Mouse (Mus musculus) lung, postnatal 14 days (tissue): ENCODE measurements around the gene Usp50.
A peak's percentile ranks its signal among the peaks of the same experiment; 100 is the strongest.

Experiments used
- DNase-seq: peaks from one replicate; pipeline ENCODE4 v3.0.0; 2021

Gene Usp50

DNA sequence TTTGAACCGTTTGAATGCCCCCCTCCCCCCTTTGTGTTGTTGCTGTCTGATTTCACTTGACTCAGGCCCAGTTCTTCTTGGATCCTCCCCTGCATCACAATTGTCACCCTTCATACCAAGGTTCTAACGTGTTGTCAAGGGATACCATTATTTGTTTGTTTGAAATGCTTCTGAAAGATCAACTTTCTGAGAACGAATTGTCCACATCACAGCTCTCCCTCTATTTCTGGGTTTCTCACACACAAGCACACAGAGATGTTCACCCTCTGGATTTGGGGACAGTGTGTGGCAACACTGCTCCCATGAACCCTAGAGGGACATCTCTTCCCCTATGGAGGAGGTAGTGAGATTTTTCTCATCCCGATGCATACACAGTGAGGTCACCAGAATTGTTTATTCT, at the start of gene Usp50:
Gene Usp50, minus strand, starts transcription at position 101 of the 400 bp plus-strand sequence.
- no peak for DNase-seq

DNA sequence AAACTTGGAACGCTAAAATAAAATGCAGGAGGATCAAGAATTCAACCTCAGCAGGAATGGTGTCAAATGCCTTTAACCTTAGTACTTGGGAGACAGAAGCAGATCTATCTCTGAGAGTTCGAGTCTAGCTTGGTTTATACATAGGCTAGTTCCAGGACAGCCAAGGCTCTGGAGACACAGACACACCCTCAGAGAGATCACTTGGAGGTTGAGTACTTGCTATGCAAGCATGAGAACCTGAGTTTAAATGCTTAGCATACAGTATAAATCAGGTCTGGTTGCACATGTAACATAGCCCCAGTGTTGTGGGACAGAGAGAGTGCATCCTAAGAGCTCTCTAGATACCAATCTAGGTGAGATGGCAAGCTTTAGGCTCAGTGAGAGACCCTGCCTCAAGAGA, 34.1 kb upstream of the Usp50 start:
- no peak for DNase-seq

DNA sequence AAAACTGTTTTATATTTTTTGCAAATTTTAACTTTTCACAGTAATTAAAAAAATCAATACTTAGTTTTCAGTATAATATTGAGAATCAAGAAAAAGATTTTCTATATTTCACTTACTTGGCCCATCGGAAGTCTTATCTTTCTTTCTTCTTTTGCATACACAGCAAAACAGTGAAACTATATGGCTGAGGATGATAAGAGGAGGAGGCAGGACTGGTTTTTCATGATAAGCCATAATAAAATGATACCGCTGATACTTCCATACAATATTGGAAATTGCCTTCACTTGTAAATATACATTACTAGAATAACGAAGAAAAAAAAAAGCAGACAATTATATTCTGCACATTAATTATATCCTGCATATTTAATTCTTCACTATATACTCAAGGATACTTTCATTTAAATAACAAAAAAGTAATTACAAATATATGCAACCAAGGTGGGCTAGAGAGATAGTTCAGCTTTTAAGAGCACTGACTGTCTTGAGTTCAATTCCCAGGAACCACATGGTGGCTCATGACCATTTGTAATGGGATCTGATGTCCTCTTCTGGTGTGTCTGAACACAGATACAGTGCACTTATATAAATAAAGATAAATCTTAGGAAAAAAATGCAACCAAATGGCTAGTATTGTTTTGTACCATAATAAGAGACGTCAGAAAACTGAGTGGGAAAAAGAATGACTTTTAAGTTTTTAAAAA, 33.5 kb upstream of the Usp50 start:
- DNase-seq, result no peak

DNA sequence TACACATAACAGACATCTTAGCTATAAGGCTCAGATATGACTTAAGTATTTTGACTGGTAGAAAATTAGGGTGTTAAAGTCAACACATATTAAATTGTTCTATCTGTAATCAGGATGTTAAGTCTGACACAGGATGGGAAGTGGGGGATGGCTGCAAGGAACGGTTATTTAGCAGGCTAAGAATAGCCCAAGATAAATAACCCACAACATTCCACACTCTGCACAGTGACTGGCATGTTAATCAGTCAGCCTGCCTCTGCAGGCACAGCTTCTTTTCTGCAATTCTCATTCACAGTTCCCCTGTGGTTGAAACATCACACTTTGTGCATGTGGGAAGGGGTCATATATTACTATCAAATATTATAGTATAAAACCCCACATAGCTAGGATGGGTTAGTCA, 32.6 kb upstream of the Usp50 start:
- no peak for DNase-seq

DNA sequence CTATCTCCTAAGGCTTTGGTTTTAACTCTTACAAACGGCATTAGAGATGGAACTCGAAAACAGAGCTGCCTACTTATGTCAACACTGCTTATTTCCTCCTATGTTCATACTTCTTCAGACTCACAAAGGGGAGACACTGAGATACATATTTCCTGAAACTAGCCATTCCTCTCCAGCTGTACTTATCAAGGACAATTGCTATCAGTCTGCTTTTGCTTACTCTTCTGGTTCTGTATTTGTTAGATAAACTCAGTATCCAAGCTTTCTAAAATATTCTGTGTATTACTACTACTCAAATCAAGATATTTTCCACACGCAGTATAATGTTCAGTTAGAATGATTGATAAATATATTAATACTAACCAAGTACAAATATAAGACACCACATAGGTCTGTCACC, 18.7 kb upstream of the Usp50 start:
- no peak for DNase-seq

DNA sequence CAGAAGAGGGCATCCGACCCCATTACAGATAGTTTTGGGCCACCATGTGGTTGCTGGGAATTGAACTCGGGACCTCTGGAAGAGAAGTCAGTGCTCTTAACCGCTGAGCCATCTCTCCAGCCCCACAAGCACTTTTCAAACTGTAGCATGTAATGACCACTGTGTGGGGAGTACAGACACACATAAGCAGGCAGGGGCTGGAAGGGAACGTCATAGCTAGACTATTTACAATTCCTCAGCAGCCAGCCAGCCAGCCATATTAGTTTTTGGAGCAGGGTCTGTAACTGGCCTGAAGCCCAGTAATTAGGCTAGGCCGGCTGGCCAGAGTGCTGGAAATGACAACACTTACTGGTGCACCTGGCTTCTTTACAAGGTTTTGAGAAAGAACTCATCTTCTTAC, 15.2 kb upstream of the Usp50 start:
- no peak for DNase-seq

DNA sequence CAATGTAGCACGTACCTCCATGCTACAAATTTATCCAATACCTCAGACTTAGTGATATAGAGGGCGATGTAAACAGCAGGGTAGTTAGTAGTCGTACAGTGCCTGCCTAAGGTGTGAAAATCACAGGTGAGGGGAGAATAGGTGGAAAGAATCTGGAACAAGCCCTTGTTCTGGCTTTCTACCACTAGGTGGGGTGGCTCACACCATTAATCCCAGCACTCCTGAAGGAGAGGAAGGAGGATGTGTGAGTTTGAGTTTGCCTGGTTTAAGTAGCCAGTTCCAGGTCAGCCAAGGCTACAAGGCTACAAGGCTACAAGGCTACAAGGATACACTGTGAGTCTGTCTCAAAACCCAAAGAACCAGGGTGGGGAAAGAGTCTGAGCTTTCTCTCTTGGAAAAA, 12.4 kb upstream of the Usp50 start:
- no peak for DNase-seq

DNA sequence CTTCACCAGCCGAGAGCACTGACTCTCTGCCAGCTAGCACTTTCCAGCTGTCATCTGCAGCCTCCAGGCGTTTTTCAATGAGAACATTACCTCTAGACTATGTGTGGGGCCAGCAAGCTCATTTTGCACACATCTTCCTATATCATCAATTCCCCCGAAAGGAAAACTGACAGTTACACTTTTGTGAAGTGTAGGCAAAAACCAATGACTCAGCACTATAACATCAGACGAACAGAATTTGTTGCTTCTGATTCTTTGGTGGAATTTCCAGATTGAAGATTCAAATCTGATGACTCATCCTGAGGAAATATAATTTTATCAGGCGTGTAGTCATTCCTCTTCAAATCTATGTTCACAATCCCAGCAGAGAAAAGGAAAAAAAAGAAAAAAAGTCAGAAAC, 9.3 kb upstream of the Usp50 start:
- DNase-seq, result no peak

DNA sequence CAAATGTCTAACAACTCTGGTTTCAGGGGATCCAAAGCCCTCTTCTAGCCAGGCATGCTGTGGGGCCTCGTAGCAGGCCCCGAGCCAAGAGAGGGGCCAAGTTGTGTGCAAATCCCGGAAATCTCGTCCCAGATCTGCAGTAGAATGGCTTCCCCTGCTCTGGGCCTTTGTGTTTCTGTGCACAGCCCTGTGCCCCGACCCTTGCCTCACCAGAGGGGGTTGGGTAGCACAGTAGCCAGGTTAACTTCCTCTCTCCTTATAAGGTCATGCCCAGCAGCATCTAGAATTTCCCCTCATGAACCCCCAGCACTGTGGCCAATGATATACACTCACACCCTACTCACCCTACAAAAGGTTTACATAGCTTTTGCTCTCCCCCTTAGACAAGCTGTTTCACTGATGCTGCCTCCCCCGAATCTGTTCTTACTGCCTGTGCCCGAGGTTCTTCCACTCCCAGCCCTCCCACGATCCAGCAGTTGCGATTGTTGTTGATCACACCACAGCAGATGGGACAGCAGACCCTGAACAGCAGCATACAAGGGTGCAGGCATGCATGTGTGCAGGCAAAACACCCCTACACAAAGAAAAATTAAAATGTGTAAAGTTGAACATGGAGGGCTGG, 4.6 kb upstream of the Usp50 start:
- DNase-seq, result no peak

DNA sequence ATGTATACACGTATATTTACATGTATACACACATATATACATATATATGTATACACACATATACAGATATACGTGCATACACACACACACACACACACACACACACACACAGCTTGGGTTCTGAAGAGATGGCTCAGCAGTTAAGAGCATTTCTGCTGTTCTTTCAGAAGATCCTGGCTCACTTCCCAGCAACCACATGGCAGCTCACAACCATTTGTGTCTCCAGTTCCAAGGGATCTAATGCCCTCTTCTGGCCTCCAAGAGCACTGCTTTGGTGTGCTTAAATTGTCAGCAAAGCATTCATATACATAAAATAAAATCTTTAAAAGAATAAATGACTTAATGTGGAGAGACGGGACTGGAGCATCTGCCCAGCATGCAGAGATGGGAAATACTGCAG, 837 bp downstream of the Usp50 start:
- DNase-seq, result peak; percentile 68

DNA sequence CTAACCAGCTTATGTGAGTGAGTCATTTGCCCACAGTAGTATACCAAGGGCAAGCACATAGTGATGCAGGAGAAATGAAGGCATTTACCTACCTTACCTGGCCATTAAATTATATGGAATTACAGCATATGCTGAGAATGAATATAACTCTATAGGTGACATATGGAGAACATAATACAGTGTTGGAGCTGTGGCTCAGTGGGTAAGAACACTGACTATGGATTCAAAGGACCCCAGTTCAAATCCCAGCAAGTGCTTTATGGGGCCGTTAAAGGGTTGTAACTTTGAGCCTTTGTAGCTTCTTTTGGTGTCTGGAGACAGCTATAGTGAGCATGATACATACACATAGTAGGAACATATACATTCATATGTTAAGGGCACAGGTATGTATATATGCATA, 1.8 kb downstream of the Usp50 start:
- DNase-seq, result no peak

DNA sequence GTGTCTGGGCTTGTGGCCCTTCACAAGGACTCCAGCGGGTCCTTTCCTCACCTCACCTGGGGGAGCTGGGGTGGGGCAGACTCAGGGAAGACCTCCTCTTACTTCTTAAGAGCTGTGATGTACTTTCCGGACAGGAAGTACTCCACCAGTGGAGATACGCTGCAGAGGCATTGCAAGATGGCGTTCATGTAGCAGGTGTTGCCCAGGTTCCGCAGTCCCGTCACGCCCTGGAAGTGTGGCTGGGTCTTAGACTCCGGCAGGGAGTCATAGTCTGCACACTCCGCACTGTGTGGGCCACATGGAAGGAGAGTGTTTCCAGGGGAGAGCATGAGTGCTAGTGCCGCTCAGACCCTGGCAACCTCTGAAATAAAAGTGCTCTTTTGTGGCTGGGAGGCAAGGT, 3.0 kb downstream of the Usp50 start:
- no peak for DNase-seq

DNA sequence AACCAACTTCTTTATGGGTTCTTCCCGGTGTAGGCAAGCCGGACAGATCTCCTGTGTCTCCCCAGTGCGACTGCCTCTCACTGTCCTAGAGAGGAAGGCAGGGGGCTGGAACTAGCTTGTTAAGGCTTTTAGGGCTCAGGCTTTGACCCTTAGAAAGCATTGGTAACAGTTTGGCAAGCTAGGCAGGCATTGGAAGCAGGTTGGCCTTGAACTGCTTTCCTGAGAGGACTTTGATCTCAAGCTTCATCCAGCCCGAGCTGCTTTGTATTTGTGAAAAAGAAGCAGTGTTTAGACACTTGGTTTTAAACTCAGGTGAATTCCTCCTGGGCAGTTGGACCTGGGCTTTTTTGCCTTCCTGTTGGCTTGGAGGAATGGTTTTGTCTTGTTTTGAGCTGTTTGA, 4.5 kb downstream of the Usp50 start:
- DNase-seq, result no peak

DNA sequence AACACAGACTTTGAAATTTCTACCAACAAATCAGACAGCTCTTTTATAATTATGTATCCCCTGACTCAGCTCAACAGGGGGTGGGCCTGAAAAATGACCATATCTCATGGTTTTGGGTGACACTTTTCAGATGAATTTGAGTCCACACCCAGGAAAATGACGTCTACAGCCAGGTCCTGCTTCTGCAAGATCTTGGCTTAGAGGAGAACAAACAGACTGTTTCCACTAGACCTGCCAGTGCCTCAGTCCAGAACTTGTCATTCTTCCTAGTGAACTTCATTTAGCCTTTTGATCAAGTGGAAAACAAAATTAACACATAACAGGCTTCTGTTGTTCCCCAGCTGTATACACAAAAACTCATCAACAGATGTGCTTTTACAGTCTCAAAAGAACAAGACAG, 6.9 kb downstream of the Usp50 start:
- DNase-seq, result no peak

DNA sequence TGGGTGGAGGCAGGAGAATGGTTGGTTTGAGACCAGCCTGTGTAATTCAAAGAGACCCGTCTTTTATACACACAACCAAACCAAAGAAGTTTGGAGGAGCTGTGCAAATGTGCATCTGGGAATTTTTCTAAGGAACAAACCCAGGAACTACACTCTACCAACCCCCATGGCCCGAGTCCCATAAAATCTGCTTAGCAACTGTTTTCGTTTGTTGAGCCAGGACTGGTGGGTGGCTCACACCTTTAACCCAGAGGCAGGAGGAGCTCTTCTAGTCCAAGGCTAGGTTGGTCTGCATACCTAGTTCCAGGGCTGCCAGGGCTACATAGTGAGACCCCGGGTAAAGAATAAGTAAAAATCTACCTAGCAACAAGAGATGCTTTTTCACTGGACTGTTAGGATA, 7.3 kb downstream of the Usp50 start:
- no peak for DNase-seq

DNA sequence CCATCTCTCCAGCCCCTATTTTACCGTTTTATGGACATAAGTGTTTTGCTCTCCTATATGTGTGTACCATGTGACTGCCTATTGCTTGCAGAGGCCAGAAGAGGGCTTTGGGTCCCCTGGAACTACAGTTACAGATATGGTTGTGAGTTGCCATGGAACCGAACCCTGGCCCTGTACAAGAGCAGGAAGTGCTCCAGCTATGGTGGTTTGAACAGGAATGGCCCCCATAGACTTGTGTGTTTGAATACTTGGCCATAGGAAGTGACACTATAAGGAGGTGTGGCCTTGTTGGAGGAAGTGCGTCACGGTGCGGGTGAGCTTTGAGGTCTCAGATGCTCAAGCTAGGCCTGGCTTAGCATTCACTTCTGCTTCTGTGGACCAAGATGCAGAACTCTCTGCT, 11.1 kb downstream of the Usp50 start:
- no peak for DNase-seq

DNA sequence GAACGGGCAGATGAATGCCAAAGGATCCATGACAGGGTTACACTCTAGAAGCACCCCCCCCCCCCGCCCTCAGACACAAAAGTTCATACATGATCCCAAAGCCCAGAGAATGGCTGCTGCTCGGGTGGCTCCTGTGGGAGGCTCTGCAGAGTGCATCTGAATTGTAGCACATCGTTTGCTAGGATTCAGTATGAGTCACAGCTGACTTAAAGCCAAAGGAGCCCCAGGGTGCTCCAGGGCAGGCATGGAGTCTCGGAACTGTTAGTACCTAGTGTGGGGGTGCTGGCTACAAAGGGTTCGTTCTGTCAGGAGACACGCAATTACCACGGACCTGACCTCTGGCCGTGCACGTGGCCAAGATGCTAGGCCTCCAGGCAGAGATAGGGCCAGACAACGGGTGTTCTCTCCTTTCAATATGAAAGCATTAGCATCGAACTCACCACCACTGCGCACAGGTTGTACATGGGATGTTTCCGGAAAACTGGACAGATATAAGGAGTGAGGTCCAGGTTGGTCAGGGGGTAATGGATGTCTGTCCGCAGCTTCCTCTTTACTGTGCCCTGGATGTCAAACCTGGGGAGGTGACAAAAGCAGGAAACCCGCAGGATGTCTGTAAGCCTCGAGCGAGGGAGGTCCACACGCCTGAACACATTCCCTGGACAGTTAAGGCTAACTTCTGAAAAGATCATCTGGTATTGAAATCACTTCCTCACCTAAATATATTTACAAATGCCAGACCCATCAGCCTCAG, 13.7 kb downstream of the Usp50 start:
- DNase-seq, result no peak

DNA sequence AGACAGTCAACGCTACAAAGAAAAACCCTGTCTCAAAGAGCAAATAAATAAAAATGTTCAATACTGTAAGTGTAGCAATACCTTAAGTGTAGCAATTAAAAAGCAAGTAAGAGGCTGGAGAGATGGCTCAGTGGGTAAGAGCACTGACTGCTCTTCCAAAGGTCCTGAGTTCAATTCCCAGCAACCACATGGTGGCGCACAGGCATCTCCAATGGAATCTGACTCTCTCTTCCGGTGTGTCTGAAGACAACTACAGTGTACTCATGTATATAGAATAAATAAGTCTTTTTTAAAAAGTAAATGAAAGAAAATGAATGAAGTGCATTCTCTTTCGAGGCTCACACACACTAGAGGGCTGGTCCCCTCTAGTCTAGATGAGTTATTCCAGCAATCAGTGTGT, 15.1 kb downstream of the Usp50 start:
- DNase-seq, result no peak

DNA sequence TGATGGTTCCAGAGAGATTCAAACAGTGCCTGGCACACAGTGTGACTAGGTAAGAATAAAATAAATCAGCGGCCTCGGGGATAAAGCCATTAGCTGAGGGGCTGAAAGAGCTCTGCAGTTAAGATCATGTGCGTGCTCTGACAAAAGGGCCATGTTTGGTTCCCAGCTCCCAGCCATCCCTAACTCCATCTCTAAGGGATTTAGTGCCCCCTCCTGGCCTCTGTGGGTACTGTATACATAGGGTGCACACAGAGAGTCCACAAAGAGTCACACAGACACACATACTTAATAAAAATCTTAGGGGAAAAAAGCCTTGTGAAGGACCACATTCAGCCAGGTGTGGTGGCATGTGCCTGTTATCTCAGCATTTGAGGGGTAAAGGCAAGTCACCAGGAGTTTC, 15.7 kb downstream of the Usp50 start:
- no peak for DNase-seq

DNA sequence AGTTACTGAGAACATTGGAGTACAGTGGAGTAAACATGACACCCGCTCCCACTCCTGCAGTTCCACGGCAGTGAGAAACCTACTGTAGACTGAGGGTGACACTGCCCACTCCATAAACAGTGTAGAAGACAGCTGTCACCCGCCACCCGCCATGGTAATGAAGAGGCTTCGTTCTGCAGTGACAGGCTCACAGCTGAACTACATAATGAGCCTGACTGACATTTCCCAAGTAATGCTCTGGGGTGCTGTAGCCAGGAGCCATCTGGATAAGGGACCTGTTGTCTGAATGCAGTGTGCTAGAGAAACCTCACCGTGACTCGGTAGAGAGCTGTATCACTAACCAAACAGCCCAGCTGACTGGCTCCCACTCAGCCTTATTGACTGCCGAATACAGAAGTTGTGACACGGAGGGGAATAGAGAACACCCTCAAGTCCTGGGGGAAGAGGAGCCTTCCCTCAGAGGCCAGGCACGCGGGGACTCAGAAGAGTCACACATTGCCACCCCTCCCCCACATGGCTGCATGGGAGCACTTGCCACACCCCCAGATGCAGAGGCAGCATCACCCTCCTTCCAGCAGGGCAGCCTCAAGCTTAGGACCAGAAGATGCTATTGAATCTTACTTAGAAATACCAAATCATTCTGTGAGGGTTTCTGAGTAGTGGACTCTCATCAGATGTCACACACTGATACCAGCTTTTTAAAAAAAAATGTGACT, 17.2 kb downstream of the Usp50 start:
- DNase-seq, result no peak

DNA sequence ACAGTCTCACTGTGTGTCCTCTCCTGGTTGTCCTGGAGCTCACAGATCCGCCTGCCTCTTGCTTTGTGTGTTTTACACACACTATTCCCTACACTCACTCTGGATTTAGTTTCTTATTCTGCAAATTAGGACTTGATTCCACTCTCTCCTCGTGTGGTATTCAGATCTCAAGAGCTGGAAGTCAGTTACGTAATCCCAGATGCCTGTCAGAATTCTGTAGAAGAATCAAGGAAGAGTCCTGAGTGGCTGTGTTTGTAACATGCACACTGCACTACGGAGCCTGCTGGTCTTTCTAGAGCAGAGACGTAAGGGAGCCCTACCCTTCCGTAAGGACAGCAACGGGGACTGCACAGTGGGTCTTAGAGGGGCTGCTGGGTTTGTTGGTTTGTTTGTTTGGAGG, 23.9 kb downstream of the Usp50 start:
- no peak for DNase-seq

DNA sequence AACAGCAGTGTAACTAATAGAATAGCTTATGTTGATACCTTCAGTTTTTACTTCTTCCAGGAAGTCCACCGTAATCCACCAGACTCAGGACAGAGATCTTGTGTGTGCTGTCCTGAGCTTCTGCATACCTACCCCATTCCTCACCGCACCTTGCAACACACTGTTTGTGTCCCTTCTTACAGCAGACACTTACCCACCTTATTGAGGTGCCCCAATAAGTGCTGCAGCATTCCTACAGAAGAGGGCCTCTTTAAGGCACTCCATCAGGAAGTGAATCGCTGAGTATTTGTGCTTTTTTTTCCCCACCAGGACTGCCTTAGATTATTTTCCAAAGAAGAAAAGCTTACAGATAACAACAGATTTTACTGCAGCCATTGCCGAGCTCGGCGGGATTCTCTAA, 27.6 kb downstream of the Usp50 start:
- DNase-seq, result no peak

DNA sequence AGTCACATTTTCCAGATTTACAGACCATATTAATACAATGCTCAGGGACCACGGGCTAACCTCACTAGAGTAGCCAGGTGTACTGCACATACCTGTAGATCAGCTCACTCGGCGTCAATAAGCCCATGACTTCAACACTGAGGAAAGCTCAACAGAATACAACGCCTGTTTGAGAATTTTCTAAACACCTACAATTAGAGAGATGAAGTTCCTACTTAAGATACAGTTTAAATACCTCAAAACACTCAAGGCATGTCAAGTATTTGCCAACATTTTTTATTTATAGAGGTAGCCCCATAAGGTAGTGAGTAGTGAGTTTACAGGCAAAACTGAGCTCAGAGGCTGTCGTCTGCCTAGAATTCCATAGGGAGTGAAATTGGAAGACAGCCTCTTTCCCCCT, 39.9 kb downstream of the Usp50 start:
- no peak for DNase-seq

DNA sequence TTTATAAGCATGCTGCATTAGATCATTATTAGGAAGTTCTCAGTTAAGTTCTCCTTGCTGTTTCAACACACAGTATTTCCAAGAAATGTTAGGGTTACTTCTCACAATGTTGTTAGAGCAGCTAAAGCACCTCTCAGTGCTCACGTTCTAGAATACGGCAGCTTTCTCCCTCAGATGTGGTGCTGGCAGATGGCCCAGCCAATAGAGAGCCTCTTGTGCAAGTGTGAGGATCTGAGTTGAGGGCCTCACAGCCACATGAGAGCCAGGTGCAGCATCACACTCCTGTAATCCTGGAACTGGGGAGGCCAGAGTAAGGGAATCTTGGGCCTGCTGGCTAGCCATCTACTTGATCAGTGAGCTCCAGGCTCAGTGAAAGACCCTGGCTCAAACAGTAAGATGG, 43.0 kb downstream of the Usp50 start:
- DNase-seq, result peak; percentile 73
